Mouse (Mus musculus): ENCODE measurements at regions not wholly inside any gene's neighbourhood (a gene's known extent, or its start where the extent isn't known, plus 50 kb on each side); places are given as distances from the start of the nearest gene placed in this dataset.

DNA sequence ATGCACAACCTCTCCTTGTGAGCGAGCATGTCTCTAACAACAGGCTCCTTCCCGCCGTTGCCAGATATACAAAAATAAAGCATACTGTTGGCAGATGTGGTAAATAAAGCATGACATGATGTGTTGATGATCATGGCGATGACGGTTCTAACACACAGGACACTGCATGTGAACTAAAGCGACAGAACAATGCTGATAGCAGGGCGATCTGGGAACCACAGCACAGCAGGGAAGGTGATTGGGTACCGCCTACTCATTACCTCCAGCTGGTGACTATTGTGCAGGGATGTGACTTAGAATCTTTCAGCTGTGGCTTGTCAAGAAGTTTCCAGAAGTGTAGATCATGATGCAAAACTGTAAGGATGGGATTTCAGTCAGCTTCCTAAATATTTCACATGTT lies 260.5 kb upstream of the Gria1 start:
- no peak for TF ChIP-seq CTCF (IDR thresholded peaks at IDR 0.05)
- TF ChIP-seq EP300 (IDR thresholded peaks at IDR 0.05) = no peak

Data from lung, postnatal 0 days (tissue).